Mouse (Mus musculus) intestine, embryonic 16.5 days (tissue): ENCODE measurements at regions not wholly inside any gene's neighbourhood (a gene's known extent, or its start where the extent isn't known, plus 50 kb on each side); places are given as distances from the start of the nearest gene placed in this dataset.
"Not testable (repeated sequence)": the region's sequence is repeated elsewhere in the genome, so short reads cannot be mapped to it uniquely, and the experiment has no call there.

Experiments
- ATAC-seq: fragments of 200-750 bp; cut with Nextera tagmentation; 2 replicates; pipeline ENCODE4 v1.8.0; 2017; ENCODE audit warnings: moderate TSS enrichment, moderate library complexity
- H3K27ac ChIP-seq: fragments of 300-500 bp; sonication (generic); 2 replicates; pipeline ENCODE4 v1.5.1; 2014; ENCODE audit warnings: mild to moderate bottlenecking, low read length
- H3K27me3 ChIP-seq: fragments of 300-500 bp; sonication (generic); replicated peaks from 2 replicates; pipeline ENCODE4 v1.6.1; 2014; ENCODE audit warnings: low read length, control low read depth, mixed read lengths; ENCODE audit not compliant: control insufficient read depth, insufficient read depth
- H3K36me3 ChIP-seq: fragments of 300-500 bp; sonication (generic); 2 replicates; pipeline ENCODE4 v1.6.1; 2014; ENCODE audit warnings: low read length, control low read depth; ENCODE audit not compliant: control insufficient read depth, insufficient read depth
- H3K4me1 ChIP-seq: fragments of 300-500 bp; sonication (generic); 2 replicates; pipeline ENCODE4 v1.6.1; 2014; ENCODE audit warnings: low read length, control low read depth, mixed read lengths; ENCODE audit not compliant: control insufficient read depth, insufficient read depth
- H3K4me2 ChIP-seq: fragments of 300-500 bp; sonication (generic); 2 replicates; pipeline ENCODE4 v1.6.1; 2014; ENCODE audit warnings: low read depth, low read length, control low read depth
- H3K4me3 ChIP-seq: fragments of 300-500 bp; sonication (generic); 2 replicates; pipeline ENCODE4 v1.5.1; 2014; ENCODE audit warnings: mild to moderate bottlenecking, low read length
- H3K9ac ChIP-seq: fragments of 300-500 bp; sonication (generic); 2 replicates; pipeline ENCODE4 v1.6.1; 2014; ENCODE audit warnings: low read depth, low read length
- H3K9me3 ChIP-seq: fragments of 300-500 bp; sonication (generic); 2 replicates; pipeline ENCODE4 v1.6.1; 2016; ENCODE audit warnings: low read length, control low read depth; ENCODE audit not compliant: control insufficient read depth
- WGBS: fragments of 180-500 bp; shearing (Covaris S2); extraction: QIAGEN DNeasy Blood & Tissue Kit; methylation state at CpG from one replicate; pipeline ENCODE4 v1.1.7; 2014; 5-methylcytosine and 5-hydroxymethylcytosine counted together

GRCm38 (mm10) chr6:107062886-107063565 is 263.1 kb upstream of the Crbn start:
- no peaks in the 10 kb centered on the region for H3K9me3 ChIP-seq
- H3K27me3 ChIP-seq = no peaks in the 10 kb centered on the region
- no peak overlapping the region for H3K9ac ChIP-seq
- H3K36me3 ChIP-seq = no peaks in the 10 kb centered on the region
- H3K27ac ChIP-seq = no peak overlapping the region
- 87% methylated on average over 6 of the region's 6 CpGs for WGBS
- no peak overlapping the region for H3K4me3 ChIP-seq
- ATAC-seq = no peak
- no peaks in the 10 kb centered on the region for H3K4me1 ChIP-seq
- no peak overlapping the region for H3K4me2 ChIP-seq

GRCm38 (mm10) chr6:107070441-107070840 is 270.6 kb upstream of the Crbn start:
- H3K4me1 ChIP-seq = no peaks in the 10 kb centered on the region
- H3K4me3 ChIP-seq = no peak overlapping the region
- H3K9me3 ChIP-seq = no peaks in the 10 kb centered on the region
- no peak for ATAC-seq
- no peaks in the 10 kb centered on the region for H3K36me3 ChIP-seq
- no peak overlapping the region for H3K9ac ChIP-seq
- WGBS = 87% methylated on average over 7 of the region's 7 CpGs
- H3K27me3 ChIP-seq = no peaks in the 10 kb centered on the region
- H3K27ac ChIP-seq = no peak overlapping the region
- no peak overlapping the region for H3K4me2 ChIP-seq

- Histone ChIP-seq H3K4me2 (no peak overlapping the region), H3K9me3 (no peaks in the 10 kb centered on the region), H3K4me3 (no peak overlapping the region), H3K36me3 (no peaks in the 10 kb centered on the region), H3K27me3 (no peaks in the 10 kb centered on the region), H3K9ac (no peak overlapping the region), H3K27ac (no peak overlapping the region), H3K4me1 (no peaks in the 10 kb centered on the region)
- ATAC-seq = no peak
These were observed 292.7 kb upstream of the Crbn start for GRCm38 (mm10) chr6:107092600-107092999.

- Histone ChIP-seq H3K27ac (no peak overlapping the region), H3K4me1 (no peaks in the 10 kb centered on the region), H3K36me3 (no peaks in the 10 kb centered on the region), H3K4me2 (no peak overlapping the region), H3K4me3 (no peak overlapping the region), H3K27me3 (no peaks in the 10 kb centered on the region), H3K9me3 (no peaks in the 10 kb centered on the region), H3K9ac (no peak overlapping the region)
- no peak for ATAC-seq
- whole genome bisulfite sequencing = 92% methylated on average over 1 of the region's 1 CpGs
These were observed 328.8 kb upstream of the Crbn start for GRCm38 (mm10) chr6:107128716-107129115.

- Histone ChIP-seq H3K27ac (no peak overlapping the region), H3K36me3 (no peaks in the 10 kb centered on the region), H3K4me3 (no peak overlapping the region), H3K9ac (no peak overlapping the region), H3K4me1 (no peaks in the 10 kb centered on the region), H3K27me3 (no peaks in the 10 kb centered on the region), H3K9me3 (no peaks in the 10 kb centered on the region), H3K4me2 (no peak overlapping the region)
- 64% methylated on average over 3 of the region's 3 CpGs for WGBS
- no peak for ATAC-seq
These were observed 361.7 kb upstream of the Lrrn1 start for GRCm38 (mm10) chr6:107167736-107168491.

- WGBS = 69% methylated on average over 2 of the region's 2 CpGs
- no peak overlapping the region for H3K4me3 ChIP-seq
- H3K4me2 ChIP-seq = no peak overlapping the region
- no peak overlapping the region for H3K27ac ChIP-seq
- ATAC-seq = no peak
- no peak overlapping the region for H3K9ac ChIP-seq
- no peaks in the 10 kb centered on the region for H3K4me1 ChIP-seq
- H3K9me3 ChIP-seq = no peaks in the 10 kb centered on the region
- no peaks in the 10 kb centered on the region for H3K36me3 ChIP-seq
- no peaks in the 10 kb centered on the region for H3K27me3 ChIP-seq
These were observed 311.3 kb upstream of the Lrrn1 start for GRCm38 (mm10) chr6:107218309-107218708.

- Histone ChIP-seq H3K4me2 (no peak overlapping the region), H3K9ac (no peak overlapping the region), H3K4me1 (no peaks in the 10 kb centered on the region), H3K4me3 (no peak overlapping the region), H3K27ac (no peak overlapping the region), H3K27me3 (no peaks in the 10 kb centered on the region), H3K9me3 (no peaks in the 10 kb centered on the region), H3K36me3 (no peaks in the 10 kb centered on the region)
- ATAC-seq = no peak
- 76% methylated on average over 4 of the region's 4 CpGs for WGBS
These were observed 310.8 kb upstream of the Lrrn1 start for GRCm38 (mm10) chr6:107218721-107219120.

GRCm38 (mm10) chr6:107222602-107223001 is 307.0 kb upstream of the Lrrn1 start:
- Histone ChIP-seq H3K9me3 (no peaks in the 10 kb centered on the region), H3K4me1 (no peaks in the 10 kb centered on the region), H3K9ac (no peak overlapping the region), H3K4me2 (no peak overlapping the region), H3K36me3 (no peaks in the 10 kb centered on the region), H3K27me3 (no peaks in the 10 kb centered on the region), H3K27ac (no peak overlapping the region), H3K4me3 (no peak overlapping the region)
- no peak for ATAC-seq
- 64% methylated on average over 3 of the region's 3 CpGs for whole genome bisulfite sequencing

- H3K4me1 ChIP-seq, H3K9ac ChIP-seq, H3K4me2 ChIP-seq, H3K9me3 ChIP-seq, ATAC-seq, H3K27me3 ChIP-seq, H3K36me3 ChIP-seq, H3K4me3 ChIP-seq, H3K27ac ChIP-seq: not testable (repeated sequence)
- WGBS = 92% methylated on average over 6 of the region's 6 CpGs
These were observed 299.7 kb upstream of the Lrrn1 start for GRCm38 (mm10) chr6:107229843-107230242.
